Mouse (Mus musculus) forebrain, embryonic 13.5 days (tissue): ENCODE results near the gene Cyp4f39. TPM values are rescaled to one million over a fixed set of nuclear protein-coding genes. Genes with fewer than 3 reads are reported as not detected.
A peak's percentile ranks its signal among the peaks of the same experiment; 100 is the strongest.

Experiments used
- ATAC-seq: fragments of 200-750 bp; cut with Nextera tagmentation; 2 replicates; pipeline ENCODE4 v1.8.0; 2017
- H3K27ac ChIP-seq: fragments of 300-500 bp; sonication (generic); 2 replicates; pipeline ENCODE4 v1.5.1; 2015; ENCODE audit warnings: inconsistent platforms, mild to moderate bottlenecking, moderate library complexity
- H3K27me3 ChIP-seq: fragments of 300-500 bp; sonication (generic); 2 replicates; pipeline ENCODE4 v1.6.1; 2015; ENCODE audit warnings: mild to moderate bottlenecking, inconsistent platforms
- H3K36me3 ChIP-seq: fragments of 300-500 bp; sonication (generic); 2 replicates; pipeline ENCODE4 v1.6.1; 2015; ENCODE audit warnings: mild to moderate bottlenecking, inconsistent platforms; ENCODE audit not compliant: poor library complexity, severe bottlenecking
- H3K4me1 ChIP-seq: fragments of 300-500 bp; sonication (generic); 2 replicates; pipeline ENCODE4 v1.6.1; 2015; ENCODE audit warnings: inconsistent platforms
- H3K4me2 ChIP-seq: fragments of 300-500 bp; sonication (generic); 2 replicates; pipeline ENCODE4 v1.6.1; 2015; ENCODE audit warnings: inconsistent platforms, mild to moderate bottlenecking, moderate library complexity
- H3K4me3 ChIP-seq: fragments of 300-500 bp; sonication (generic); 2 replicates; pipeline ENCODE4 v1.5.1; 2015; ENCODE audit warnings: mild to moderate bottlenecking, inconsistent platforms
- H3K9ac ChIP-seq: fragments of 300-500 bp; sonication (generic); 2 replicates; pipeline ENCODE4 v1.6.1; 2015; ENCODE audit warnings: mild to moderate bottlenecking, inconsistent platforms
- H3K9me3 ChIP-seq: fragments of 300-500 bp; sonication (generic); replicated peaks from 2 replicates; pipeline ENCODE4 v1.6.1; 2016; ENCODE audit warnings: inconsistent platforms
- WGBS: fragments of 180-500 bp; shearing (Covaris S2); methylation state at CpG from one replicate; pipeline ENCODE4 v1.1.7; 2015; 5-methylcytosine and 5-hydroxymethylcytosine counted together
- polyA plus RNA-seq: library from polyadenylated mRNA; unstranded; fragments of >200 nt; fragmentation: Nextera tagmentation; extraction: Ambion mirVana; gene quantifications from 2 replicates; pipeline ENCODE4 v1.2.1, GENCODE M21; 2015

Cyp4f39 gene
- 0.17 and 0.35 TPM in 2 replicates for polyA plus RNA-seq

DNA sequence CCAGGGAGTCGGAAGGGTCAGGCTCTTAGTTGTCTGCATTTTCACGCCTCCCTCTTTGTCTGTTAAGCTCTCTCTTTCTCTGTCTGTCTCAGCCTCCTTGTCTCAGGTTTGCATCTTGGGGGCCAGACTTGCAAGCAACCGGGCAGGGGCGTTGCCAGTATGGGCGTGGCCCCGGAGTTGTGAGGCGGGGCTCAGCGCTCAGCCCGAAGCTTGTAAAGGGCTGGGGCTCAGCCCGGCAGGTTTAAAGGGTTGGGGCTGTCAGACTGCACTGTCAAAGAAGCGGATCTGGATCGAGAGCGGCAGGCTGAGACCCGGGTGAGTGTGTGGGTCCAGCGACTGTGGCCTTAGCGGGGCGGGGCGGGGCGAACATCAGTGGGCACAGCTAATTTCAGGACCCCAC is at the start of gene Cyp4f39:
TSS of gene Cyp4f39 (plus strand) at position 242 of the 400 bp plus-strand sequence.
- Histone ChIP-seq H3K27me3 (peaks cover 16% of the 10 kb centered on the region), H3K9ac (peak within 1 kb of the TSS; percentile 53), H3K4me3 (peak within 1 kb of the TSS; percentile 34), H3K27ac (no peak within 1 kb of the TSS), H3K4me2 (peak within 1 kb of the TSS; percentile 65), H3K36me3 (no peaks in the 10 kb centered on the region), H3K9me3 (peaks cover 4% of the 10 kb centered on the region; the same call in 1 of the 2 replicates), H3K4me1 (peaks cover 7% of the 10 kb centered on the region)
- 2% methylated on average over 19 of the region's 19 CpGs for WGBS
- no peak for ATAC-seq

DNA sequence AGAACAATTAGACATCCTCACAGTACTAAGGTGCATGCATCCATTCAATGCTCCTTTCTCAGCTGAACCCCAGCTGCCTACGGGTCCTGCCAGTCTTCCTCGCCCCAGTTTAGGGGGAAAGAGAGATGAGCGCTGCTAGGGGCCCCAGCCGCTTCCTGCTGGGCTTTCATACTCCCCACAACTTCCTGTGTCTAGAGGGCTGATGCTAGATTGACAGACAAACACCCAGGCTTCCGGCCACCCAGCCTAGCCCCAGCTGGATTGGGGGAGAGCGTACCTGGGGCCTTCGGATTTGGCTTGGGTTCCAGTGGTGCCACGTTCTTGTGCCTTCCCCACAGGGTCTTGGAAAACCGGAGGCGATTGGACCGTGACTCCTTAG is 49.8 kb upstream of the Cyp4f39 start:
- Histone ChIP-seq H3K4me3 (no peak overlapping the region), H3K4me1 (no peaks in the 10 kb centered on the region), H3K9ac (no peak overlapping the region), H3K9me3 (no peaks in the 10 kb centered on the region), H3K4me2 (no peak overlapping the region), H3K27ac (no peak overlapping the region), H3K36me3 (no peaks in the 10 kb centered on the region), H3K27me3 (peaks cover 24% of the 10 kb centered on the region)
- 78% methylated on average over 11 of the region's 11 CpGs for WGBS
- no peak for ATAC-seq

DNA sequence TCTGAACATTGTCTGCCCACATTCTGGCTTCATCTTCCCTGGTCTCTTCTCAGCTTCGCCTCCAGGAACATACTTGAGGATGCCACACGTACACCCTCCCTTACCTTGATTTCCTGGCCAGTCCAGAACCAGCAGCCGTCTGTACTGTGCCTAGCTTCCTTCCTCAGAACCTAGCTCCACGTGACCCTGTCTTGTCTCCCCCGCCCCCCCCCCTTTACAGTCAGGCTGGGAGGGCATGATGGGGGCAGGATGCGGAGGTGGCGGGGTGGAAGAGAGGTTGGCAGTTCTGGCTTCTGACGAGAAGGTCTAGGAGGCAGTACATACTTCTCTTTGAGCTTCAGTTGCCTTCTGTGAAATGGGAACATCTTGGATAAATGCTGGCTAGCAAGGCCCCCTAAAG is 49.1 kb upstream of the Cyp4f39 start, which contains the start of gene Rasal3:
TSS of gene Rasal3 (minus strand) at position 167 of the 400 bp plus-strand sequence.
- no peaks in the 10 kb centered on the region for H3K9me3 ChIP-seq
- ATAC-seq: no peak
- no peak within 1 kb of the TSS for H3K4me2 ChIP-seq
- 82% methylated on average over 8 of the region's 8 CpGs for WGBS
- no peak within 1 kb of the TSS for H3K9ac ChIP-seq
- H3K27ac ChIP-seq: no peak within 1 kb of the TSS
- H3K4me1 ChIP-seq: no peaks in the 10 kb centered on the region
- H3K4me3 ChIP-seq: no peak within 1 kb of the TSS
- peaks cover 17% of the 10 kb centered on the region for H3K27me3 ChIP-seq
- H3K36me3 ChIP-seq: no peaks in the 10 kb centered on the region

DNA sequence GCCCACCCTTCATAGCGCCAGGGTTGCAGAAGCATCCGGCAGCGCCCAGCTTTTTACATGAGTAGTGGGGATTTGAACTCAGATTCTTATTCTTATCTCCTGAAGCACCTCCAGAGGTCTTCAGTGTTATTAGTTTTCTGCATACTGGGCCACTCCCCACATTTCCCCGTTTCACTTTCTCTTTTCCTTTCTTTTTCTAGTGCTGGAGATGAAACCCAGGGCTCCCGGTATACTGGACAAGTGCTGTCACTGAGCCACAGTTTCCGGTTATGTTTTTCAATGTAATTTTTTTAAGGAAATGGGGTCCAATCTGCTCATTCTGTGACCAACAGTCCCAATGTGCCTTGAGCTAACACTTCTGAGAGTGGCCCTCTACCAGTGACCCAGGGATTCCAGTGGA is 40.6 kb upstream of the Cyp4f39 start:
- no peak overlapping the region for H3K4me3 ChIP-seq
- ATAC-seq: no peak
- H3K27ac ChIP-seq: no peak overlapping the region
- H3K4me1 ChIP-seq: no peaks in the 10 kb centered on the region
- H3K36me3 ChIP-seq: no peaks in the 10 kb centered on the region
- H3K4me2 ChIP-seq: no peak overlapping the region
- H3K27me3 ChIP-seq: peaks cover 16% of the 10 kb centered on the region
- 92% methylated on average over 6 of the region's 6 CpGs for WGBS
- H3K9ac ChIP-seq: no peak overlapping the region
- no peaks in the 10 kb centered on the region for H3K9me3 ChIP-seq

DNA sequence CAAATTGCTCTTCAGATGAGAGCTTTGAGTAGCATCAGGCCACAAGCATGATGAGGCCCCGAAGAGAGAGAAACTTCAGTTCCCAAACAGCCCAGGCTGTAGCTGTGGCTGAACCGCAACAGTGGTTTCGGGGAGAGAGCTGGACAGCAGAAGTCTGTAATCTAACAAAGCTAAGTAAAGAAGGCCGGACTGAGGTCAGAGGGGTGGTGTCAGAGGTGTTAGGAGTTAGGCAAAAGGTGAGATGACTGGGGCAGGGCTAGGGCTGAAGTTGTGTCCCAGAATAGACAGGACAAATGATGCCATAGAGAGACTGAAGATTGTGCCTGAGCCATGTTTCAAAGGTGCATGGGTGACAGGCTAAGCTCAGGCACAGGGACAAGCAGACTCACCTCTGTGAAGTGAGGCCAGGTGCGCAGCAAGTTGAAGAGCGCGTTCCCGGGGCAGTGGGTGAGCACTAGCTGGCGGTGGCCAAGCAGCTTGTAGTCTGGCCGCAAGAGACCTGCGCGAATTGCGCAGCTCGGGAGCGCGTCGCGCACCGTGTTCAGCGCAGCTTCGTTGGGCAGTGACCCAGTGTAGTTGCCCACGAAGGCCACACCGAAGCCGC is 37.0 kb upstream of the Cyp4f39 start:
- H3K4me1 ChIP-seq: no peaks in the 10 kb centered on the region
- no peak overlapping the region for H3K4me3 ChIP-seq
- WGBS: 47% methylated on average over 24 of the region's 24 CpGs
- no peaks in the 10 kb centered on the region for H3K9me3 ChIP-seq
- no peak for ATAC-seq
- no peak overlapping the region for H3K27ac ChIP-seq
- H3K9ac ChIP-seq: no peak overlapping the region
- H3K27me3 ChIP-seq: peaks cover 16% of the 10 kb centered on the region
- H3K36me3 ChIP-seq: no peaks in the 10 kb centered on the region
- no peak overlapping the region for H3K4me2 ChIP-seq

DNA sequence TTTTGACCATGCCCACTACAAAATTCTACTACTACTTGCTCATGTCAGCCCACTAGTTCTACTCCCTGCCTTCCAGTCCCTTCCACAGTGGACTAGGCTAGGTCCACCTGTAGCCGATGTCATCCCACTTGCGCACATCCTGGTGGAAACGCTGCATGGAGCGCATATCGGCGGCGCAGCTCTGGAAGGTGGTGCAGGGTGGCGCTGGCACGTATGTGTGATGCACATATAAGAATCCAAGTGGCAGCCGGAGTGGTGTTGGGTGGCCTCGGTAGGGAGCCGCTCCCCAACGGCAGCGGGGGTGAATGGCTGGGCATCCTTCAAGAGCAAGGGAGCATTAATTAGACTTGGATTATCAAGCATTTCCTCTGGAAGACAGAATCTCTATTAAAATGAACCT is 35.8 kb upstream of the Cyp4f39 start:
- H3K4me2 ChIP-seq: no peak overlapping the region
- H3K36me3 ChIP-seq: no peaks in the 10 kb centered on the region
- peaks cover 16% of the 10 kb centered on the region for H3K27me3 ChIP-seq
- no peak overlapping the region for H3K4me3 ChIP-seq
- no peaks in the 10 kb centered on the region for H3K9me3 ChIP-seq
- no peaks in the 10 kb centered on the region for H3K4me1 ChIP-seq
- ATAC-seq: no peak
- 89% methylated on average over 14 of the region's 14 CpGs for WGBS
- H3K9ac ChIP-seq: no peak overlapping the region; the same call in 1 of the 2 replicates
- no peak overlapping the region for H3K27ac ChIP-seq

DNA sequence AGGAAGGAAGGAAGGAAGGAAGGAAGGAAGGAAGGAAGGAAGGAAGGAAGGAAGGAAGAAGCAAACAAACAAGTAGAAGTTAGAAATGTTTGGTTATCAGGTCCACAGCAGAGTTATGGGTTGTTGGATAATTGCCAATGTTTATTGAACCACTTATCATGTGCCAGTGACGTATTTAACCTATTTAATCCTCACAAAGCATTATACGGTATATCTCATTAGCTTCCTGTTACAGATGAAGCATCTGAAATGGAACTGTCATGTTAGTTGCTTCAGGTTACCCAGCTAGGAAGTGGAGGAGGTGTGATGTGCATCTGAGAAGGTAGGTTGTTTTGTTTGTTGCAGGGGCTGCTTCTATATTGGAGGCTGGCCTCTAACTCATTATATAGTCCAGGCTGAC is 32.5 kb upstream of the Cyp4f39 start:
- no peaks in the 10 kb centered on the region for H3K36me3 ChIP-seq
- H3K9ac ChIP-seq: no peak overlapping the region
- no peaks in the 10 kb centered on the region for H3K4me1 ChIP-seq
- no peaks in the 10 kb centered on the region for H3K9me3 ChIP-seq
- H3K27me3 ChIP-seq: peaks cover 16% of the 10 kb centered on the region
- no peak overlapping the region for H3K4me3 ChIP-seq
- WGBS: 80% methylated on average over 2 of the region's 2 CpGs
- H3K27ac ChIP-seq: no peak overlapping the region
- ATAC-seq: no peak
- no peak overlapping the region for H3K4me2 ChIP-seq

DNA sequence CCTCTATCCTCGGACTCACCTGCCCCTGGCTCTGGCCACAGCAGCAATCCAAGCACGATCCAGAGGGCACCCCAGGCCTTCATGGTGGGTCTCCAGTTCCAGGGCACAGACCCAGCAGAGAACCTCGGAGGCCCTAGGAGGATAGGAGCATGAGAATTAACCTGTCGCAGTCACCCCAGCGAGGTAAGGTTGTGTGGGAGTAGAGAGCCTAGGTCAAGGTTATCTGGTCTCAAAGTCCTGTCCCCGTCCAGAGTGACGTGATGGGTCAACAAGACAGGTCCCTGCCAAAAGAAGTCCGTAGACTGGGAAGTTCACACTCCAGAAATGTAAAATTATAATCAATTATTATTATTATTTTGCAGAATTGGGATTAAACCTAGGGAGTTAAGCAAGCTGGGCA is 31.7 kb upstream of the Cyp4f39 start:
- no peak overlapping the region for H3K27ac ChIP-seq
- H3K4me1 ChIP-seq: no peaks in the 10 kb centered on the region
- H3K4me2 ChIP-seq: no peak overlapping the region
- peaks cover 8% of the 10 kb centered on the region for H3K27me3 ChIP-seq
- 86% methylated on average over 8 of the region's 8 CpGs for WGBS
- H3K9ac ChIP-seq: no peak overlapping the region
- H3K9me3 ChIP-seq: no peaks in the 10 kb centered on the region
- ATAC-seq: no peak
- no peaks in the 10 kb centered on the region for H3K36me3 ChIP-seq
- H3K4me3 ChIP-seq: no peak overlapping the region

DNA sequence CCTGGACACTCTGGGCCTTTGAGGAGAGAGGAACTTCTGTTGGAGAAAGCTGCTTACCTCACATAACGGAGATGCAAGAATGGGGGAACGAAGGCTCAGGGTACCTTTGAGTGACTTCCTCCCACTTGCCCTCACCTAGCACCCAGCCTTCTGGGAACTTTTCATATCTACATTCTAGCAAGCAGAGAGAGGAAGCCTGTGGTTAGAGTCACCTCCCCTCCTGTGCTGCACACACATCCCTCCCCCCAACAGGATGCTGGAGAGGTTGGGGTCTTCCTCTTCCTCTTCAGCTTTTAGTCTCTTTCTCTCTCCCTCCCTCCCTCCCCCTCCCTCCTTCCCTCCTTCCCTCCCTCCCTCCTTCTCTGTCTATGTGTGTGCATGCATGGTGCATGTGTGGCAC is 28.5 kb upstream of the Cyp4f39 start, which contains the start of gene Pglyrp2:
TSS of gene Pglyrp2 (minus strand) at position 134 of the 400 bp plus-strand sequence.
- Histone ChIP-seq H3K4me3 (no peak within 1 kb of the TSS), H3K27ac (no peak within 1 kb of the TSS), H3K4me1 (no peaks in the 10 kb centered on the region), H3K27me3 (no peaks in the 10 kb centered on the region), H3K4me2 (no peak within 1 kb of the TSS), H3K9ac (no peak within 1 kb of the TSS), H3K9me3 (no peaks in the 10 kb centered on the region), H3K36me3 (no peaks in the 10 kb centered on the region)
- no peak for ATAC-seq
- WGBS: 85% methylated on average over 2 of the region's 2 CpGs

DNA sequence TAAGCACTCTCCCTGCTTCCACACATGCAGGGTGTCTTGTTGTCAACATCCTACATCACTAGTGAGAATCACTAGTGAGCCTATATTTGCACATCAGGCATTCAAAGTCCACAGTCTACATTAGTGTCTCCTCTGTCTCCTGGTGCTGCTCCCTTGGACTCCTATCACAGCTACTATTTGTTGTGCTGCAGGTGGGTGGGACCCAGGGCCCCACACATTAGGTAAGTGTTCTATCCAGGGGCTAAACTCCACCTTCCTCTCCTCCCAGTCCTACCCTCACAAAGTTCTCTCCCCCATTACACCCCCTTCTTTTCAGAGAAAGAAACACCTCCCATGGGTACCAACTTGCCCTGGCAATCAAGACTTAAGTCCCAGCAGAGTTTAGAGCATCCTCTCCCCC is 25.9 kb upstream of the Cyp4f39 start:
- Histone ChIP-seq H3K27me3 (no peaks in the 10 kb centered on the region), H3K27ac (no peak overlapping the region), H3K4me1 (no peaks in the 10 kb centered on the region), H3K4me3 (no peak overlapping the region), H3K36me3 (no peaks in the 10 kb centered on the region), H3K9me3 (no peaks in the 10 kb centered on the region), H3K4me2 (no peak overlapping the region), H3K9ac (no peak overlapping the region)
- ATAC-seq: no peak

DNA sequence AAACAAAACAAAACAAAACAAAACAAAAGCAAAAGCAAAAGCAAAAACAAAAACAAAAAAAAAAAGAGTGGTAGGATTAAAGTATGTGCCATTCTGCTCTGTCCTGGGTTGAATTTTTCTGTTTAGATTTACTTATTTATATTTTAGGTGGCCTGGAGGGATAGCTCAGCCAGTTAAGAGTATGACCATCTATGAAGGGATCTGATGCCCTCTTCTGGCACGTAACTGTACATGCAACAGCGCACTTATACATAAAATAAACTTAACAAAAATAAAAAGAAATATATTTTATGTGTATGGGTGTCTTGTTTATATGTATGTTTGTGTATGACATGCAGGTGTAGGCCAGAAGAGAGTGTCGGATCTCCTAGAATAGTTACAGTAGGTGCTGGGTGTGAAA is 20.6 kb upstream of the Cyp4f39 start:
- H3K27ac ChIP-seq: no peak overlapping the region
- H3K4me3 ChIP-seq: no peak overlapping the region
- H3K4me2 ChIP-seq: no peak overlapping the region
- H3K9ac ChIP-seq: no peak overlapping the region
- no peaks in the 10 kb centered on the region for H3K27me3 ChIP-seq
- WGBS: 65% methylated on average over 3 of the region's 3 CpGs
- H3K4me1 ChIP-seq: no peaks in the 10 kb centered on the region
- H3K36me3 ChIP-seq: no peaks in the 10 kb centered on the region
- no peaks in the 10 kb centered on the region for H3K9me3 ChIP-seq
- ATAC-seq: no peak

DNA sequence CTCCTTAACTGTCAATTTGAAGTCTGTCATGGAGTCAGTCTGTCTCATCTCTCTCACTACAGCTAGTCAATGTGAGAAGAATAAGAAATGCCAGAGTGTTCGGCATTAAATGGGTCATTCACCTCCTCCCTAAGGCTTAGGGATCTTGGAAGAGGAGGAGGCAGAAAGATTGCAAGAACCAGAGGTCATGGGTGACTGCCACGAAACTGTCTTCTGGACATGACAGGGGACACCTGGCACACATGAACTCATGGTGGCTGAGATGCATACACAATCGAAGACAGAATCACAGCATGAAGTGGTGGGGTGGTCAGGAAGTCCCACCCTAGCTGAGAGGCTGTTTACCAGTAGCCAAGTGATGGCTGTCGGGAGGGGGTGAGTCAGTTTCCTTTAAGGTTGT is 18.2 kb upstream of the Cyp4f39 start:
- Histone ChIP-seq H3K27me3 (no peaks in the 10 kb centered on the region), H3K36me3 (no peaks in the 10 kb centered on the region), H3K27ac (no peak overlapping the region), H3K4me2 (no peak overlapping the region), H3K9me3 (no peaks in the 10 kb centered on the region), H3K4me3 (no peak overlapping the region), H3K9ac (no peak overlapping the region), H3K4me1 (no peaks in the 10 kb centered on the region)
- ATAC-seq: no peak
- 79% methylated on average over 4 of the region's 4 CpGs for WGBS

DNA sequence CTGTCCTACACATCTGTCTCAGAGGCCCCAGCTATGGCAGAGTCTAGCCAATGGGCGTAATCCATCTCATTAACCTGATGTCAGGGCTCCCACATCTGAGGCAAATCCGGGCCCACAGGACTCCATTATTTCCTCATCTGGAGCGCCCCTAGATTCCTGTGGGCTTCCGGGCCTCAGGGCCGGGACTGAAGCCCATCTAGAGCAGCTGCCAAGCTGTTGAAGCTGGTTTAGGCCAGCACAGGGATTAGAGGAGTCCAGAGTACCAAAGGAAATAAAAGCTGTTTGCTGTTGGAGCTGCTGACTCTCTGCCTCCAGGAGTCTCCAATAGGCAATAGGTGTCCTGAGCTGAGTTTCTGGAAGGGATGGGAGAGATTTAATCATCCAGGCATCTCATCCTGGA is 17.4 kb upstream of the Cyp4f39 start:
- Histone ChIP-seq H3K9ac (no peak overlapping the region), H3K27ac (no peak overlapping the region), H3K4me3 (no peak overlapping the region), H3K27me3 (no peaks in the 10 kb centered on the region), H3K4me1 (no peaks in the 10 kb centered on the region), H3K9me3 (no peaks in the 10 kb centered on the region), H3K36me3 (no peaks in the 10 kb centered on the region), H3K4me2 (no peak overlapping the region)
- ATAC-seq: no peak
- WGBS: 79% methylated on average over 5 of the region's 5 CpGs
